Mouse (Mus musculus) heart, adult 2 months (tissue): ENCODE measurements around the gene Ssbp4. TPM values are rescaled to one million over a fixed set of nuclear protein-coding genes. Genes with fewer than 3 reads are reported as not detected.

Experiments
- DNase-seq, 2 experiments: peaks; one replicate each; pipeline ENCODE4 v3.0.0; 2021
- H3K27ac ChIP-seq: fragments of 200-600 bp; 2 replicates; pipeline ENCODE4 v1.8.1; 2022
- H3K27me3 ChIP-seq: fragments of 200-500 bp; 2 replicates; pipeline ENCODE4 v1.6.1; 2012; ENCODE audit warnings: mild to moderate bottlenecking, low read length, inconsistent platforms, mixed read lengths; ENCODE audit not compliant: control insufficient read depth, insufficient read depth
- H3K36me3 ChIP-seq: fragments of 200-500 bp; 2 replicates; pipeline ENCODE4 v1.6.1; 2012; ENCODE audit warnings: low read length, inconsistent platforms; ENCODE audit not compliant: control insufficient read depth, insufficient read depth
- H3K4me1 ChIP-seq: fragments of 200-500 bp; 2 replicates; pipeline ENCODE4 v1.6.1; 2011; ENCODE audit warnings: low read length; ENCODE audit not compliant: control insufficient read depth, insufficient read depth
- H3K4me3 ChIP-seq: fragments of 200-600 bp; 2 replicates; pipeline ENCODE4 v1.8.1; 2022
- H3K79me2 ChIP-seq: fragments of 200-500 bp; replicated peaks from 2 replicates; pipeline ENCODE4 v1.6.1; 2012; ENCODE audit warnings: mild to moderate bottlenecking, inconsistent platforms, low read length, moderate library complexity, mixed read lengths; ENCODE audit not compliant: control insufficient read depth, insufficient read depth
- H3K9ac ChIP-seq: fragments of 200-500 bp; 2 replicates; pipeline ENCODE4 v1.6.1; 2012; ENCODE audit warnings: low read depth, mild to moderate bottlenecking, control low read depth, inconsistent platforms, low read length, mixed read lengths
- CTCF ChIP-seq: fragments of 200-600 bp; IDR thresholded peaks from 2 replicates; pipeline ENCODE4 v1.8.1; 2022; ENCODE audit warnings: antibody characterized with exemption, mild to moderate bottlenecking, moderate library complexity
- EP300 ChIP-seq: fragments of 200-500 bp; IDR thresholded peaks from 2 replicates; pipeline ENCODE4 v1.6.1; 2011; ENCODE audit warnings: low read depth, low read length, control low read depth; ENCODE audit not compliant: insufficient read depth
- POLR2A ChIP-seq: fragments of 200-500 bp; IDR thresholded peaks from 2 replicates; pipeline ENCODE4 v1.6.1; 2011; ENCODE audit warnings: mild to moderate bottlenecking, low read depth, low read length, control low read depth; ENCODE audit not compliant: insufficient read depth
- WGBS: fragments of 180-500 bp; shearing (Covaris S2); methylation state at CpG from one replicate; pipeline ENCODE4 v1.1.7; 2018; 5-methylcytosine and 5-hydroxymethylcytosine counted together
- intact Hi-C: fragments of 180-260 bp; cut with DNase I; formaldehyde crosslinking; loops from one replicate; pipeline ENCODE4 v1.15.1; 2025
- polyA plus RNA-seq: library from polyadenylated mRNA; depleted of rRNA; stranded (reverse); fragments of >200 nt; gene quantifications from 2 replicates; pipeline ENCODE4 v1.2.3, GENCODE M21; 2012
- total RNA-seq, 2 experiments: library from RNA; stranded (reverse); gene quantifications; 2 replicates each; pipeline ENCODE4 v1.2.3; 2021

Gene Ssbp4
- total and polyA plus RNA-seq, 3 experiments: 34.6 to 72.8 (median 35.8) TPM

GRCm38 (mm10) chr8:70636838-70637237 lies 28.2 kb upstream of the Ssbp4 start:
- H3K27me3 ChIP-seq: no peaks in the 10 kb centered on the region
- H3K36me3 ChIP-seq: no peaks in the 10 kb centered on the region
- H3K27ac ChIP-seq: no peak overlapping the region
- H3K9ac ChIP-seq: no peak overlapping the region
- no peak overlapping the region for H3K4me3 ChIP-seq
- DNase-seq: no peak
- intact Hi-C loops: no loop called here
- H3K4me1 ChIP-seq: peaks cover 11% of the 10 kb centered on the region
- H3K79me2 ChIP-seq: no peaks in the 10 kb centered on the region
- TF ChIP-seq EP300 (no peak), CTCF (no peak), POLR2A (no peak)
- 80% methylated on average over 8 of the region's 8 CpGs for WGBS

GRCm38 (mm10) chr8:70635527-70635926 lies 26.9 kb upstream of the Ssbp4 start:
- intact Hi-C loops: no loop called here
- no peaks in the 10 kb centered on the region for H3K27me3 ChIP-seq
- no peaks in the 10 kb centered on the region for H3K79me2 ChIP-seq
- H3K9ac ChIP-seq: no peak overlapping the region
- TF ChIP-seq CTCF: no peak
- no peak for TF ChIP-seq EP300
- no peak for TF ChIP-seq POLR2A
- DNase-seq: peak in 1 of 2 experiments; percentile 40
- no peak overlapping the region for H3K4me3 ChIP-seq
- peak overlapping the region; percentile 33; the same call in 1 of the 2 replicates for H3K27ac ChIP-seq
- H3K36me3 ChIP-seq: no peaks in the 10 kb centered on the region
- H3K4me1 ChIP-seq: peaks cover 13% of the 10 kb centered on the region
- WGBS: 71% methylated on average over 6 of the region's 6 CpGs

GRCm38 (mm10) chr8:70634066-70634465 lies 25.4 kb upstream of the Ssbp4 start:
- Histone ChIP-seq H3K36me3 (no peaks in the 10 kb centered on the region), H3K27me3 (no peaks in the 10 kb centered on the region), H3K4me3 (no peak overlapping the region), H3K27ac (peak overlapping the region; percentile 55), H3K4me1 (peaks cover 14% of the 10 kb centered on the region), H3K79me2 (no peaks in the 10 kb centered on the region), H3K9ac (no peak overlapping the region)
- peak; percentile 82 to 85 for DNase-seq
- intact Hi-C loops: no loop called here
- TF ChIP-seq EP300: peak; percentile 16; the same call in 1 of the 2 replicates
- 0 out of 2 replicates have a peak, but pooled peaks have one; percentile 24 for TF ChIP-seq POLR2A
- TF ChIP-seq CTCF: no peak
- 8% methylated on average over 6 of the region's 6 CpGs for WGBS

GRCm38 (mm10) chr8:70632346-70632892 lies 23.7 kb upstream of the Ssbp4 start, which contains the start of gene Gdf15:
Gene Gdf15, minus strand, starts transcription at chr8:70632456.
- no peak within 1 kb of the TSS for H3K4me3 ChIP-seq
- 91% methylated on average over 6 of the region's 6 CpGs for WGBS
- no peaks in the 10 kb centered on the region for H3K36me3 ChIP-seq
- H3K27me3 ChIP-seq: no peaks in the 10 kb centered on the region
- H3K4me1 ChIP-seq: peaks cover 14% of the 10 kb centered on the region
- intact Hi-C loops: no loop called here
- H3K27ac ChIP-seq: peak within 1 kb of the TSS; percentile 20; the same call in 1 of the 2 replicates
- no peak within 1 kb of the TSS for H3K9ac ChIP-seq
- H3K79me2 ChIP-seq: no peaks in the 10 kb centered on the region
- DNase-seq: no peak
- TF ChIP-seq CTCF (no peak), POLR2A (no peak), EP300 (no peak)

- H3K4me1 ChIP-seq: peaks cover 14% of the 10 kb centered on the region
- H3K36me3 ChIP-seq: no peaks in the 10 kb centered on the region
- WGBS: 16% methylated on average over 24 of the region's 24 CpGs
- no peaks in the 10 kb centered on the region for H3K27me3 ChIP-seq
- H3K27ac ChIP-seq: peak overlapping the region; percentile 20; the same call in 1 of the 2 replicates
- H3K9ac ChIP-seq: no peak overlapping the region
- H3K4me3 ChIP-seq: no peak overlapping the region
- TF ChIP-seq EP300 (no peak), POLR2A (peak; percentile 45; the same call in 1 of the 2 replicates)
- intact Hi-C loops: no loop called here
- no peaks in the 10 kb centered on the region for H3K79me2 ChIP-seq
- peak; percentile 58 to 63 for DNase-seq
Observed at GRCm38 (mm10) chr8:70631436-70631835, 22.8 kb upstream of the Ssbp4 start.
